Mouse (Mus musculus) Patski (cell line): ENCODE measurements around the gene Nrip1. TPM values are rescaled to one million over a fixed set of nuclear protein-coding genes. Genes with fewer than 3 reads are reported as not detected.

Experiments
- ATAC-seq: fragments of 100-300 bp; one replicate; pipeline ENCODE4 v1.8.0; 2021
- CTCF ChIA-PET: fragments of 350-600 bp; sonication (Branson Sonifier 250); formaldehyde crosslinking; loops from one replicate; lab custom pipeline; 2022; ENCODE audit warnings: inconsistent platforms; lab: Charles Lee
- POLR2A ChIA-PET: fragments of 350-600 bp; sonication (Branson Sonifier 250); formaldehyde crosslinking; loops from one replicate; lab custom pipeline; 2022; ENCODE audit warnings: antibody characterized with exemption, inconsistent platforms; lab: Charles Lee
- DNase-seq: peaks from one replicate; pipeline ENCODE4 v3.0.0-alpha.2; 2011; ENCODE audit warnings: low read depth, low spot score
- H3K27me3 ChIP-seq: fragments of 371-371 bp; one replicate; pipeline ENCODE4 v1.5.1; 2021
- CTCF ChIP-seq: fragments of 100-300 bp; IDR thresholded peaks from one replicate; pipeline ENCODE4 v1.5.1; 2021
- in situ Hi-C: fragments of 300-500 bp; cut with MboI; formaldehyde crosslinking; loops from 3 replicates; pipeline ENCODE4 v1.11.1; 2018; ENCODE audit warnings: low pct_unique_long_range_greater_than_20kb, mixed read lengths
- polyA plus RNA-seq: library from polyadenylated mRNA; unstranded; gene quantifications from one replicate; pipeline ENCODE4 v1.2.3, GENCODE M21; 2021

Nrip1 gene
- polyA plus RNA-seq, 1 experiment from 2014 or later: 9.5 TPM

GRCm38 (mm10) chr16:76362982-76363381 lies 10.6 kb downstream of the Nrip1 start:
- in situ Hi-C loops: loop anchor here (25.0 kb wide), 1 partner anchor 601 kb away; the partner anchor contains the start of gene Hspa13
- POLR2A ChIA-PET: no interaction called here
- no peak for TF ChIP-seq CTCF
- H3K27me3 ChIP-seq: no peaks in the 10 kb centered on the region
- CTCF ChIA-PET: interaction anchor here (1.3 kb wide), 1 partner anchor 9 kb away, joined by 4 read pairs; no protein-coding TSS in a partner anchor
- DNase-seq: no peak
- no peak for ATAC-seq

DNA sequence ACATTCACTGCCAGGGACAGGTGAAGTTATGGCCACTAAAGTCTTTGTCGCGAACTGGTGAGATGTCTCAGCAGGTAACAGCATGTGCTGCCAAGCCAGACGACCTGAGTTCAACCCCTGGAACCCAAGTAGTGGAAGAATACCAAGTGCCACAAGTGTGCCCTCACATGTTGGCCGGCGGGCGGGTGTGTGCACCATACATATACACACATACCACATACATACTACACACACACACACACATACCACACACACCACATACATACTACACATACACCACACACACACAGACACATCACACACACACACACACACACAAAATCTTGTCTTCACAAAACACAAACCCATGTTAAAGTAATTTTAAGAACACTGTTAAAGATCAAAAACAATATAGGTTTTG lies 13.2 kb downstream of the Nrip1 start:
- ATAC-seq (no peak), DNase-seq (no peak)
- no peaks in the 10 kb centered on the region for H3K27me3 ChIP-seq
- CTCF ChIA-PET: no interaction called here
- POLR2A ChIA-PET: no interaction called here
- no peak for TF ChIP-seq CTCF
- in situ Hi-C loops: loop anchor here (25.0 kb wide), 1 partner anchor 598 kb away; the partner anchor contains the start of gene Hspa13

- DNase-seq (no peak), ATAC-seq (peak; percentile 57)
- ChIA-PET CTCF (interaction anchor here (1.6 kb wide), 1 partner anchor 14 kb away, joined by 5 read pairs; the partner anchor contains the start of gene Nrip1), POLR2A (no interaction called here)
- no peak for TF ChIP-seq CTCF
- in situ Hi-C loops: loop anchor here (25.0 kb wide), 1 partner anchor 596 kb away; the partner anchor contains the start of gene Hspa13
- H3K27me3 ChIP-seq: no peaks in the 10 kb centered on the region
Measured at GRCm38 (mm10) chr16:76358757-76359156, 14.9 kb downstream of the Nrip1 start.

DNA sequence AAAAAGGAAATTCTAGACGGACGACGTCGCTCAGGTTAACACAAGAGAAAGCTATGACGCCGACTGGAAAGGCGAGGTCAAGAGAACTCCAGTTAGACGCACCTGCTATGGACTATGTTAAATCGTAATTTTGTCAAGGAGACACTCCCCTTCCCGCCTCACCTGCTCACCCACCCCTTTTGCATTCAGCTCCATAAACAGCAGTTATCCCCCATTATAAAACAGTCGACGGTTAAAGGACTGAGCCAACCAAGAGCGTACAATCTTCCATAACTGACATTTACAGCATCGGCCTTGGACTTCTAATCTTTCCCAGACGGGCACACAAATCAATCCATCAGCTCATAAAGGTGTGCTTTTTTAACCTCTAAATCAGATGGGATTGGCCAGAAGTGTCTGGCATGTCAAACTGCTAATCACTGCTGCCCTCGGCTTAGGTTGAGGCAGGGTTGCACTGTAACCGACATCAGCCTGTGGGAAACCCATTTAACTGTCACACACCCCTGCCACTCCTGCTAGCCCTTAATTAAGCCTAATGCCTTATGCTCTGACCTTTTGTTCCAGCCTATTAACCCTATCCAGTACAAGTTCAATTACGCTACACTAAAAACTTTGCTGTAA lies 15.4 kb downstream of the Nrip1 start:
- in situ Hi-C loops: loop anchor here (25.0 kb wide), 1 partner anchor 596 kb away; the partner anchor contains the start of gene Hspa13
- DNase-seq (no peak), ATAC-seq (no peak)
- H3K27me3 ChIP-seq: no peaks in the 10 kb centered on the region
- no peak for TF ChIP-seq CTCF
- POLR2A ChIA-PET: no interaction called here
- CTCF ChIA-PET: interaction anchor here (1.6 kb wide), 1 partner anchor 15 kb away, joined by 5 read pairs; the partner anchor contains the start of gene Nrip1

GRCm38 (mm10) chr16:76357155-76357554 lies 16.5 kb downstream of the Nrip1 start:
- TF ChIP-seq CTCF: no peak
- no peaks in the 10 kb centered on the region for H3K27me3 ChIP-seq
- DNase-seq: no peak
- in situ Hi-C loops: loop anchor here (25.0 kb wide), 1 partner anchor 595 kb away; the partner anchor contains the start of gene Hspa13
- CTCF ChIA-PET: no interaction called here
- ATAC-seq: no peak
- POLR2A ChIA-PET: no interaction called here

DNA sequence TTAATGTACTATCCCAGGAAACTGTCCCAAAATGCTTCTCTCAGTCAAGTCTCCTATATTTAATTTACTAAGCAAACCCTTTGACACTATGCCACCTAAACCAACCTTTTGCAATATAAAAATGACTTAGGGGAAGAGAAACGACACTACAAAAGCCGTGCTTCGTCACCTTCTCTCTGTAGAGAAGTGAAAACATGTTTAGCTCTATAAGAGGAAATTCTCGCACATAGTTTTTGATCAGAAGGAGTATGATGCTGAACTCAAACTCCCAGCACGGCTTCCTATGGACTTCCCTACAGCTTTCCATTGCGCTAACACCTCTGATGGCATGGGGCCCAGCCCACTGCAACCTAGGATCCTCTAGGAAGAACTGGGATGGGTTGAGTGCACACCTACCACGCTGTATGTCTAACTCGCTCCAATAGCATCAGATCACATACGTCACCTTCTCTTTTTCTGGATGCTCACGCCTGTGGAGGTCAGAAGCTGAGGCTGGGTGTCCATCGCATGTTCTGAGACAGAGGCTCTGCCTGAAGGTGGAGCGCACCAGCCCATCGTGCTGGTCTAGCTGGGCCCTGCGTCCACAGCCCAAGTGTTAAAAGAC lies 17.6 kb downstream of the Nrip1 start:
- no peak for TF ChIP-seq CTCF
- POLR2A ChIA-PET: no interaction called here
- no peaks in the 10 kb centered on the region for H3K27me3 ChIP-seq
- in situ Hi-C loops: loop anchor here (25.0 kb wide), 1 partner anchor 594 kb away; the partner anchor contains the start of gene Hspa13
- no peak for DNase-seq
- ATAC-seq: no peak
- CTCF ChIA-PET: interaction anchor here (1.1 kb wide), 1 partner anchor 336 kb away, joined by 3 read pairs; no protein-coding TSS in a partner anchor

DNA sequence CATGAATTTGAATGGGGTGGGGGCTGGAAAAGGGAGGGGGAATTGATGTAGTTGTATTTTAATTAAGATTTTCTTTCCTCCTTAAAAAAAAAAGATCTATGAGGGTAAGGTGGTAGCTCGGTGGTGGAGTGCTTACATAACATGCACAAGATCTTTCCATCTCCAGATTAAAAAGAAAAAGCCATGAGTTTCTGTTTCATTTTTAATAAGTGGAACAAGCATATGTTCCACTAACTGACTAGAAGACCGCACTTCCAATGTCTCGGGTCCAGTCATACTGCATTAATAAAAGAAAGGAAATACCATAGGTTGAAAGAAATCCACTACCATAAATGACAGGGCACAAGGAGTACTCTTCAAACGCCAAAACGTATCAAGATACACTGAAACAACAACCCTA lies 18.4 kb downstream of the Nrip1 start:
- ATAC-seq (no peak), DNase-seq (no peak)
- in situ Hi-C loops: loop anchor here (25.0 kb wide), 1 partner anchor 593 kb away; the partner anchor contains the start of gene Hspa13
- POLR2A ChIA-PET: no interaction called here
- no peaks in the 10 kb centered on the region for H3K27me3 ChIP-seq
- CTCF ChIA-PET: interaction anchor here (1.1 kb wide), 1 partner anchor 337 kb away, joined by 3 read pairs; no protein-coding TSS in a partner anchor
- TF ChIP-seq CTCF: no peak

DNA sequence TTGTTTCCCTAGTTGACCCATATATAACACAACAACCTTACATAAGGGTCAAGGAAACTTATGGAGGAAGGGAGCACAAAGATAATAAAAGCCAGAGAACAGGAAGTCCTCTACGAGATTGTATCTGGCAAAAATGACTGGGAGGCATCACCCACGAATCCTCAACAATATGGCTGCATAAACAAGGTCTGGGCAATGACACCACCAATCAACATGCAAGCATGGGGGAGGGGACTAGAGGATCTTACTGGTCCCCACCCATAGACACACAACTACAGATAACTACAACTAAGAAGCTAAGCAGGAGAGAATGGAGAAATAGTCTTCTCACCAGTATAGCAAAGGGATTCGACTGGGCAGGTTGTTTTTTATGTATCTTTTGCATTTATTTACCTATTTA lies 18.8 kb downstream of the Nrip1 start:
- no peak for DNase-seq
- CTCF ChIA-PET: no interaction called here
- H3K27me3 ChIP-seq: no peaks in the 10 kb centered on the region
- POLR2A ChIA-PET: no interaction called here
- no peak for ATAC-seq
- TF ChIP-seq CTCF: no peak
- in situ Hi-C loops: loop anchor here (25.0 kb wide), 1 partner anchor 593 kb away; the partner anchor contains the start of gene Hspa13

DNA sequence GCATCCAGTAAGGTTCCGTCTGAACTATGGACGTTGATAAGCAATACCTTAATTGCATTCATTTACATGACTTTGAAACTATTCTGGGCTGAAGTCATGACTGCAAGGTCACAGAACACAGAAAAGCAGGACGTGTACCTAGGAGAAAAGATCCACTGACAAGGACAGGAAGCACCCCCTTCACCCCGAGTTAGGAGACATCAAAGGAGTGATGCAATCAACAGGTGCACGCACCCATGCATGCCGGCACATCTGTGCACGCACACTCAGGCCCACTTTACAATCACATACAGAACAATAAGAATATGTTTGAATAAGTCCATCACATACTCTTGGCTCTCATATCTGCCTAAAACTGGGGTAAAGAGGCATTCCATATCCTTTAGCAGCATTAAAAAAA lies 19.3 kb downstream of the Nrip1 start:
- CTCF ChIA-PET: interaction anchor here (1.1 kb wide), 1 partner anchor 25 kb away, joined by 5 read pairs; no protein-coding TSS in a partner anchor
- in situ Hi-C loops: loop anchor here (25.0 kb wide), 1 partner anchor 592 kb away; the partner anchor contains the start of gene Hspa13
- ATAC-seq (no peak), DNase-seq (no peak)
- no peaks in the 10 kb centered on the region for H3K27me3 ChIP-seq
- POLR2A ChIA-PET: no interaction called here
- no peak for TF ChIP-seq CTCF

GRCm38 (mm10) chr16:76350922-76351321 lies 22.7 kb downstream of the Nrip1 start:
- DNase-seq: no peak
- POLR2A ChIA-PET: interaction anchor here (1.5 kb wide), 1 partner anchor 21 kb away, joined by 3 read pairs; no protein-coding TSS in a partner anchor
- in situ Hi-C loops: loop anchor here (25.0 kb wide), 1 partner anchor 589 kb away; the partner anchor contains the start of gene Hspa13
- no peak for TF ChIP-seq CTCF
- CTCF ChIA-PET: interaction anchor here (1.1 kb wide), 1 partner anchor 16 kb away, joined by 3 read pairs; no protein-coding TSS in a partner anchor
- no peaks in the 10 kb centered on the region for H3K27me3 ChIP-seq
- no peak for ATAC-seq

DNA sequence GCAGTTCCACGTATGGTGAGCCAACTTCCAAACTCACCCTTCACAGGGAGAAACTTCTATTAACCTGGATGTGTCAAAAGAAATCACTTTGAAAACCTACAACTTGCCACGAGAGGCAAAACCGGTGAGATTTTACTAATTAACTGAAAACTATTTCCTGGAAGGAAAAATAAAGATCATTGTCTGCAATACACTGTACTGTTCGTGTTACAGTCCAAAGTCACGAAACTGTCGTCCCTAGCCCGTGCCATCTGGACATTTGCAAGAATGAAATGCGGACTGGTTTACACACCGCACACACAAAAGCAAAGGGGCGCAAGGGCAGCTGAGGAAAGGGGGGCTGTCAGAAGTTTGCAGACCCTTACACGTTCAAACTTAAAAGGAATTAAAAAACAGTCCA lies 24.6 kb downstream of the Nrip1 start:
- no peak for DNase-seq
- ChIA-PET POLR2A (no interaction called here), CTCF (no interaction called here)
- no peaks in the 10 kb centered on the region for H3K27me3 ChIP-seq
- no peak for ATAC-seq
- in situ Hi-C loops: no loop called here
- no peak for TF ChIP-seq CTCF
